Mouse (Mus musculus) G1E (cell line): ENCODE data around the gene Cc2d1b.

ENCODE experiments used
- CTCF ChIP-seq: IDR thresholded peaks from 2 replicates; pipeline ENCODE4 v1.5.1; 2012; ENCODE audit warnings: low read depth, low read length, inconsistent platforms, mixed read lengths
- TAL1 ChIP-seq: conservative IDR thresholded peaks from 2 replicates; pipeline ENCODE4 v1.6.1; 2012; ENCODE audit warnings: low read depth, low read length, inconsistent platforms, mixed read lengths

DNA sequence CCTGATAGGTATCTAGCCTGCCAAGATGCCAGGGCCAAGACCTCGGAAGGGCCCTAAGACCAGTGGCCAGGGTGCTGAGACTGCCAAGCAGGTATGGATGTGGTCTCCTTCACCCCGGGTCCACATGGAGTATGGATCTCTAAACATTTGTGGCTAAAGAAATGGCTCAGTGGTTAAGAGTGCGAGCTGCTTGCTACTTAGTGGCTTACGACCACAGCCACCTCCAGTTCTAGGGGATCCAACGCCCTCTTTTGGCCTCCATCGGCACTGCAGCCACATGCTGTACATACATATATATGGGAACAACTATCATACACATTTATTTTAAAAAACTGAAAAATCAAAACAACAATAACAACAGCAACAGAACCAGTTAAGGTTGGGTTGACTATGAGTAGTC is 1.8 kb downstream of the Cc2d1b start:
- TF ChIP-seq CTCF = no peak
- TF ChIP-seq TAL1 = no peak
